Mouse (Mus musculus): Measurements from ENCODE around the gene Hectd4. TPM values are rescaled to one million over a fixed set of nuclear protein-coding genes. Genes with fewer than 3 reads are reported as not detected.
A peak's percentile ranks its signal among the peaks of the same experiment; 100 is the strongest.
"Not testable (repeated sequence)": the region's sequence is repeated elsewhere in the genome, so short reads cannot be mapped to it uniquely, and the experiment has no call there.

Hectd4 gene
- total RNA-seq, 4 experiments from 2014 or later = 22.7 to 39.2 (median 29.1) TPM

- peak; percentile 34 for DNase-seq
Measured at GRCm38 (mm10) chr5:121363441-121363840, 143.4 kb downstream of the Hectd4 start.

GRCm38 (mm10) chr5:121366449-121367225, 146.6 kb downstream of the Hectd4 start:
- no peak for DNase-seq

- no peak for DNase-seq
Measured at GRCm38 (mm10) chr5:121367255-121367654, 147.2 kb downstream of the Hectd4 start.

GRCm38 (mm10) chr5:121371712-121372111, 151.7 kb downstream of the Hectd4 start:
- DNase-seq = no peak

GRCm38 (mm10) chr5:121374790-121375189, 154.8 kb downstream of the Hectd4 start:
- DNase-seq = no peak

- DNase-seq = not testable (repeated sequence)
Measured at GRCm38 (mm10) chr5:121376972-121377371, 157.0 kb downstream of the Hectd4 start.

GRCm38 (mm10) chr5:121378678-121379256, 158.7 kb downstream of the Hectd4 start:
- no peak for DNase-seq

- DNase-seq = no peak
Measured at GRCm38 (mm10) chr5:121380692-121381091, 160.7 kb downstream of the Hectd4 start.

GRCm38 (mm10) chr5:121383857-121384756, 164.1 kb downstream of the Hectd4 start:
- no peak for DNase-seq

GRCm38 (mm10) chr5:121384757-121385460, 164.9 kb downstream of the Hectd4 start:
- no peak for DNase-seq

GRCm38 (mm10) chr5:121385461-121386119, 165.6 kb downstream of the Hectd4 start, which contains the start of gene Trafd1:
Trafd1 (minus strand) TSS chr5:121385632.
- DNase-seq = peak; percentile 95

GRCm38 (mm10) chr5:121386120-121386909, 166.3 kb downstream of the Hectd4 start:
- DNase-seq = no peak

GRCm38 (mm10) chr5:121387126-121387525, 167.1 kb downstream of the Hectd4 start:
- no peak for DNase-seq

GRCm38 (mm10) chr5:121389106-121389505, 169.1 kb downstream of the Hectd4 start:
- no peak for DNase-seq

GRCm38 (mm10) chr5:121389691-121390090, 169.7 kb downstream of the Hectd4 start:
- DNase-seq = no peak

- no peak for DNase-seq
Measured at GRCm38 (mm10) chr5:121392667-121393380, 172.8 kb downstream of the Hectd4 start.

- no peak for DNase-seq
Measured at GRCm38 (mm10) chr5:121393402-121393801, 173.4 kb downstream of the Hectd4 start.

GRCm38 (mm10) chr5:121395621-121396020, 175.6 kb downstream of the Hectd4 start:
- DNase-seq = no peak

GRCm38 (mm10) chr5:121397187-121398145, 177.4 kb downstream of the Hectd4 start, which contains the start of gene Naa25:
Naa25 (plus strand) TSS chr5:121397936.
- DNase-seq = peak; percentile 91
